Mouse (Mus musculus) CD4-positive helper T cell, adult 2 months (primary cell): ENCODE results near the gene Nfkbia.
A peak's percentile ranks its signal among the peaks of the same experiment; 100 is the strongest.

Experiments used
- DNase-seq: peaks from one replicate; pipeline ENCODE4 v3.0.0-alpha.2; 2012; ENCODE audit warnings: low read depth, missing footprints, low spot score

Gene Nfkbia

DNA sequence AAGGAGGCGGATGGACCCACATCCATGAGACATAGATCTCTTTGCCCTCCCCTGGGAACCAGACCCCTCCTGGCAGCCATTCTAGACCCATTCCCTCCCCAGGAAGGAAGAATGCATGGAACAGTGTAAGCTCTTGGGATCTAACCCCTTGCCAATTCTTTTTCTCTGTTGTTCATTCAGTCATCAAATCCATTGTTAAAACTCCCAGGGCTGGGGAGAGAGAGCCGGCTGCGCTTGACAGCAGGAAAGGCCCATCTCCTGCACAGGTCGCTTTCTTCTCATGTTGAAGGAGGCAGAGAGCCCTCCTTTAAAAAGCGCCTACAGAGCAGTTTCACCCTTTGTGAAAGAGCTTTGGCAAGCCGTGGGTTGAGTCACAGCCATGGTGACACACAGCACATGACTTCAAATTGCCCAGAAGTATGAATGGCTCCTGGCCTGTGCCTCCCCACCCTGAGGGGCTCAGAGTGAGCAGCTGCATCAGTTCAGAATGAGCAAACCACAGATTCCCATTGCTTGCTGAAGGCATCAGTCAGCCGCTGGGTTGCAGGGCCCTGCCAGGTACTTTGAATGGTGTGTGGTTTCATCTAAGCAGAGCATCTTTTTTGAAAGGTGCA is 26.3 kb downstream of the Nfkbia start:
- DNase-seq, result peak; percentile 78

- peak; percentile 74 for DNase-seq
Measured at GRCm38 (mm10) chr12:55465401-55465983, 27.0 kb downstream of the Nfkbia start.

DNA sequence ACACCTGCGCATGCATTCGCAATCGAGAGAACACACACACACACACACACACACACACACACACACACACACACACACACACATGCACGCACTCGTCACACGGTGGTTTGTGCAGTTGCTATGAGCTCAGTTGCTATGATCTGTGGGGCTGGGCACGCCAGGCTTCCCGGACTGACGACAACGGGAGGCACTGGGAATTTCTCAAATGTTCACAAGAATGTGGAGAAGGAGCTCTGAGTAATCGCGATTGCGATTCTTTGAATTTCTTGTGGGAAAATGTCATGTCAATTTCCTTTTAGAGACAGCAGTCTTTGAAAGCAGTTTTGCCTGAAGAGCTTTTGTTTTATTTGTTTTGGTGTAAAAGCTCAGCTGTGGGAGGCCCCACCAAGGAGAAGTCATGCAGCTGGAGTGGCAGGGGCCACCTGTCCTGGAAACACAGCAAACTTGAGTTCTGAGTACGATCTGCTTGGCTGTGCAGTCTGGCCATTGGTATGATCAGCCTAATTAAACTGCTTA is 27.5 kb downstream of the Nfkbia start:
- peak; percentile 86 for DNase-seq

GRCm38 (mm10) chr12:55463992-55464845 is 28.2 kb downstream of the Nfkbia start:
- DNase-seq, result peak; percentile 49

DNA sequence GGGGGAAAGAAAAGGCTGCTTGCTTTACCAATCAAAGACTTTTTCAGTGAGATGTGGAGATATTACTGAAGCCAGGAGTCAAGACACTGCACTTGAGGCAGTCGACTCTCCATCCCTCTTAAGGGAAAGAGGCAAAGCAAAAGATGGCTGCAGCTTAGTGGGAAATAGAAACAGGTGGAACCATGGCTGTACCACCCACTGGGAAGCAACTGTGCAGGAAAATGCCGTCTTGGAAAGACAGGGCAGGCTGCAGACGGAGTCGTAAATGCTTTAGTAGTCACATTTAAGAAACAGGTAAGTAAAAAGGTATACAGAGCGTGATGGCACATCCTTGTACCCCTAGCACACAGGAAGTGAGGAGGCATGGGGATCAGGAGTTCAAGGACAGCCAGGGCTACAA is 29.4 kb downstream of the Nfkbia start:
- DNase-seq, result no peak

DNA sequence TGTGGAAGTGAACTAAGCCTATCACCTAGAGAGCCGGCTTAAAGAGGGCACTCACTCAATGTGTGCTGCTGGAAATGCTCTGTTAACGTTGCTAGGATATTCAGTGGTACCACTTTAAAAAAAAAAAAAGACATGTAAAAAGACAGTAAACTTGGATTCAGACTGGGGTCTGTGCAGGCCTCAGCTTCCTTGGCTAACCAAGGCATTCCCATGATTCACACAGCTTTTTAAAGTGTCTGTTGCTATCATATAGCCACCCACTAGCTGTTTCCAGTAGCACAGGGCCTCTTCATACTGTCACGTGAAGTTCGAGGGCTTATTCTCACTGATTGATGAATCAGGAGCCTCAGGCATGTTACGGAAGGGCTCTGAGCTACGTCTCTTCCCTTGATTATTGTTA is 30.0 kb downstream of the Nfkbia start:
- no peak for DNase-seq

GRCm38 (mm10) chr12:55461767-55462166 is 30.7 kb downstream of the Nfkbia start:
- DNase-seq, result no peak

GRCm38 (mm10) chr12:55460900-55461299 is 31.5 kb downstream of the Nfkbia start:
- DNase-seq, result no peak

- DNase-seq, result no peak
Measured at GRCm38 (mm10) chr12:55459739-55460138, 32.7 kb downstream of the Nfkbia start.

- no peak for DNase-seq
Measured at GRCm38 (mm10) chr12:55456893-55457292, 35.6 kb downstream of the Nfkbia start.

DNA sequence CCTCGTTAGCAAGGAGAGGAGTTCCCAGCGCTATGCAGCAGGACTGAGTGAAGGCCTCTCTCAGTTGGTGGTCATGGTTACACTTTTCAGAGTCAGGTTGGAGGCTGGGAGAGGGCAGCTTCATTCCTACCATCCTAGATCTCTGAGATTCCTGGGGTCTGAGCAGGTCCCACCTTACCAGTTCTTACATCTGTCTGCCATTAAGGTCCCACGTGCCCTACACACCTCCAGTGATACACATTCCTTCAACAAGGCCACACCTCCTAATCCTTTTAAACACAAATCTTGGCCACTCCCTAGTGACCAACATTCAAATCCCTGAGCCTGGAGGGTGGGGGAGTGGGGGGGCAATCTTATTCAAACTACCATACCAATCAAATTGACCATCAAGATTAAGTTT is 36.3 kb downstream of the Nfkbia start:
- no peak for DNase-seq

GRCm38 (mm10) chr12:55455206-55455605 is 37.2 kb downstream of the Nfkbia start:
- no peak for DNase-seq

DNA sequence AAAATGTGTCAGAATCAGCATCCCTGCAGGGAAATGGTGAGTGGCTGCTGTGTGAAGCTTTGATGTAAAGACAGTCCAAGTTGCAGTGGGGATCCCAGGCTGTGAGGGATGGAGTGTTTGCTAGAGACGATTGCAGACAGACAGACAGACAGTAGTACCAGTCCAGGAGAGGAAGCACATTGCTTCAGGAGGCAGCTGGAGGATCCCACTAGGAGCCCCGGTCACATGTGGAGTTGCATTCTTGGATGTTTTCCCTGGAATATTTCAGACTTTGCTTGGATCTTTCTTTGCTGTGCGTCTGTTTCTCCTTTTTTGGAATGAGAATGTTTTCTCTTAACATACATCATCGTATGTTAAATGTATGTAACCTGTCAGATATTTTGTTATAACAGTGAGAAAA is 38.5 kb downstream of the Nfkbia start:
- no peak for DNase-seq

GRCm38 (mm10) chr12:55452839-55453238 is 39.6 kb downstream of the Nfkbia start:
- DNase-seq, result no peak

- no peak for DNase-seq
Measured at GRCm38 (mm10) chr12:55450421-55450820, 42.0 kb downstream of the Nfkbia start.

DNA sequence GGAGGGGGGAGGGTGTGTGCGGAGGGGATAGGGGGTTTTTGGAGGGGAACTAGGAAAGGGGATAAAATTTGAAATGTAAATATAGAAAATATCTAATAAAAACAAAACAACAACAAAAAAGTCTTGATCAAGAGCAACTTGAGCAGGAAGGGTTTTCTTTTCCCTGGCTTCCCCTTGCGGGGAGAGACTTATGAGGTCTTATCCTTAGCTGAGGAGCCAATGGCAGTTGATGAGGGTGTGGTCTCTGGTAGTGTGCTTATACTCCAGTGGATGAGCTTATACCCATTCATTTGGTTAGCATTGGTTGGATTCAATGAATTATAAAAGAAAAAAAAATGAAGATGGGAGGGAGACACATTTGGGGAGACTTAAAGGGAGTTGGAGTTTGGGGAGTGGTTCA is 43.4 kb downstream of the Nfkbia start:
- DNase-seq, result no peak

- no peak for DNase-seq
Measured at GRCm38 (mm10) chr12:55448457-55448856, 44.0 kb downstream of the Nfkbia start.

DNA sequence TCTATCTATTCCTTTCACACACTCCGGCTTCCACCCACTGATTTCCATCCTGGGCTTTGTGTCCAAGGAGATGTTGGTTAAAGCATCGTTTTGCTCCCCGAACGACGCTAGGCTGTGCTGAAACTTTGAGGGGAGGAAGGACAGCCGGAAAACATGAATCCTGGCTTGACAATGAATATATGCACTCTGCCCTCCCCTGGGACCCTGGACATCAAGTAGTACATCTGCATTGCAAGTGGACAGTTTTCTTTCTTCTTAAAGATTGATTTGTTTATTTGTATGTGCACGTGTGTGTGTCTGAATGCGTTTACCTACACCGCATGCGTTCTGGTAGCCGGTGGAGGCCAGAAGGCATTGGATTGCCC is 45.1 kb downstream of the Nfkbia start:
- no peak for DNase-seq

GRCm38 (mm10) chr12:55446746-55447395 is 45.6 kb downstream of the Nfkbia start:
- DNase-seq, result peak; percentile 82

GRCm38 (mm10) chr12:55446366-55446745 is 46.1 kb downstream of the Nfkbia start:
- DNase-seq, result no peak

GRCm38 (mm10) chr12:55445583-55445982 is 46.9 kb downstream of the Nfkbia start:
- DNase-seq, result no peak

DNA sequence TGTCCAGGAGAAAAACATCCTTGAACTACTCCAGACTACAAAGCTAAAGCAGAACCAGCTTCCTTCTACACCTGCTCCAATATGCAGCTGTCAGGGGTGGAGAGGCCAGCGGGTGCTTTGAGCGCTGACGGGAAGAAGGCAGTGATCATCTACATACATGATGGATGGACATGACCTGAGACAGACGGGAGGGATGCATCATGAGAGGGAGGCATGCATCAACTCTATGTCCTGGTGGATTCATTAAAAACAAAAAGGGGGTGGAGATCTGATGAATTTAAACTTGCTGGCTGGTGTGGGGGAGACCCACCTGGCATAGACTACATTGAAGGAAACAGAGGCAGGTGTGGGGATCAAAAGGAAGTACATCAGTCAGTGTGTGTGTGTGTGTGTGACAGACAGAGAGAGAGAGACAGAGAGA is 48.4 kb downstream of the Nfkbia start:
- no peak for DNase-seq
